Mouse (Mus musculus) small intestine, adult 2 months (tissue): Measurements from ENCODE around the gene Tspan31.

Experiments
- CTCF ChIP-seq: fragments of 200-500 bp; IDR thresholded peaks from 2 replicates; pipeline ENCODE4 v1.5.1; 2012; ENCODE audit warnings: low read depth, mild to moderate bottlenecking, control low read depth, inconsistent platforms, low read length, moderate library complexity, mixed read lengths; ENCODE audit not compliant: insufficient replicate concordance, insufficient read length; ENCODE audit errors: extremely low read depth
- POLR2A ChIP-seq: fragments of 200-500 bp; IDR thresholded peaks from 2 replicates; pipeline ENCODE4 v1.6.1; 2012; ENCODE audit warnings: low read depth, mild to moderate bottlenecking, control low read depth, inconsistent platforms, low read length, moderate library complexity

DNA sequence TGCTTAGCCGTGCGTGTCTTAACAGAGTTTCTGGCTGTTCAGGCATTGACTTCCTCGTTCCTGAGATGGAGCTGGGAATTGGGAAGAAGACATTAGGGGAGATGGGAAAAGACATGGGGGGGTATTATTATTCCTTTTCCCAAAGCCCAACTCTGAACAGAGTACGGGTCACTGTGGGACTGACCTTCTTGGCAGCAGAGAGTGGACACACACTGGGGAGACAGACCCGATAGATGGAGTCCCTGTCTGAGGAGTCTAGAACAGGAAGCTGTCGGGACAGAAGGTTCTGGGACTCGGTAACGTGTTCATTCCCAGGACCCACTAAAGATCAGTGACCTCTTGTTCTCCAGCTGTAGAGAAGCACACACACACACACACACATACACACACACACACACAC, 5.6 kb upstream of the Tspan31 start:
- TF ChIP-seq CTCF (no peak), POLR2A (no peak)
